Mouse (Mus musculus) retina, embryonic 14.5 days (tissue): Measurements from ENCODE around the gene Ei24.
A peak's percentile ranks its signal among the peaks of the same experiment; 100 is the strongest.

Experiments
- DNase-seq: peaks from one replicate; pipeline ENCODE4 v3.0.0-alpha.2; 2015; ENCODE audit warnings: low spot score

Ei24 gene

GRCm38 (mm10) chr9:36796781-36797555 lies at the start of gene Ei24:
Gene Ei24, minus strand, starts transcription at chr9:36797393.
- peak; percentile 92 for DNase-seq

GRCm38 (mm10) chr9:36846346-36846745 lies 49.2 kb upstream of the Ei24 start:
- DNase-seq = peak; percentile 56

GRCm38 (mm10) chr9:36833914-36834313 lies 36.7 kb upstream of the Ei24 start:
- DNase-seq = peak; percentile 41

- DNase-seq = peak; percentile 63
Measured at GRCm38 (mm10) chr9:36833043-36833881, 36.1 kb upstream of the Ei24 start.

- DNase-seq = peak; percentile 87
Measured at GRCm38 (mm10) chr9:36832529-36832928, 35.3 kb upstream of the Ei24 start.

GRCm38 (mm10) chr9:36831401-36831800 lies 34.2 kb upstream of the Ei24 start:
- DNase-seq = no peak

GRCm38 (mm10) chr9:36826612-36827363 lies 29.6 kb upstream of the Ei24 start:
- no peak for DNase-seq

GRCm38 (mm10) chr9:36822024-36822423 lies 24.8 kb upstream of the Ei24 start:
- no peak for DNase-seq

GRCm38 (mm10) chr9:36821644-36822000 lies 24.4 kb upstream of the Ei24 start, which contains the start of gene Fez1:
Gene Fez1, plus strand, starts transcription at chr9:36821864.
- peak; percentile 77 for DNase-seq

- DNase-seq = peak; percentile 41
Measured at GRCm38 (mm10) chr9:36820969-36821643, 23.9 kb upstream of the Ei24 start.

GRCm38 (mm10) chr9:36818905-36819304 lies 21.7 kb upstream of the Ei24 start:
- no peak for DNase-seq

GRCm38 (mm10) chr9:36814486-36814885 lies 17.3 kb upstream of the Ei24 start:
- DNase-seq = peak; percentile 18

GRCm38 (mm10) chr9:36808126-36808785 lies 11.1 kb upstream of the Ei24 start:
- no peak for DNase-seq

- no peak for DNase-seq
Measured at GRCm38 (mm10) chr9:36805256-36805975, 8.2 kb upstream of the Ei24 start.

- DNase-seq = no peak
Measured at GRCm38 (mm10) chr9:36803926-36804325, 6.7 kb upstream of the Ei24 start.

GRCm38 (mm10) chr9:36803386-36803785 lies 6.2 kb upstream of the Ei24 start:
- no peak for DNase-seq

GRCm38 (mm10) chr9:36802951-36803350 lies 5.8 kb upstream of the Ei24 start:
- DNase-seq = no peak

- DNase-seq = no peak
Measured at GRCm38 (mm10) chr9:36801961-36802360, 4.8 kb upstream of the Ei24 start.

- no peak for DNase-seq
Measured at GRCm38 (mm10) chr9:36796224-36796623, 969 bp downstream of the Ei24 start.

GRCm38 (mm10) chr9:36795556-36795955 lies 1.6 kb downstream of the Ei24 start:
- no peak for DNase-seq

- DNase-seq = no peak
Measured at GRCm38 (mm10) chr9:36794487-36794886, 2.7 kb downstream of the Ei24 start.
